Mouse (Mus musculus) cerebellum, adult 2 months (tissue): ENCODE measurements around the gene Ube2v1. TPM values are rescaled to one million over a fixed set of nuclear protein-coding genes. Genes with fewer than 3 reads are reported as not detected.

Experiments
- DNase-seq, 2 experiments: peaks; one replicate each; pipeline ENCODE4 v3.0.0; 2021
- H3K27ac ChIP-seq: fragments of 200-500 bp; 2 replicates; pipeline ENCODE4 v1.5.1; 2012; ENCODE audit warnings: low read length, control low read depth, inconsistent platforms; ENCODE audit not compliant: insufficient read depth
- H3K27me3 ChIP-seq: fragments of 200-500 bp; 2 replicates; pipeline ENCODE4 v1.6.1; 2012; ENCODE audit warnings: inconsistent platforms, mild to moderate bottlenecking, low read length, moderate library complexity; ENCODE audit not compliant: control insufficient read depth, insufficient read depth
- H3K4me1 ChIP-seq: fragments of 200-500 bp; 2 replicates; pipeline ENCODE4 v1.6.1; 2011; ENCODE audit warnings: low read length; ENCODE audit not compliant: control insufficient read depth, insufficient read depth
- H3K4me3 ChIP-seq: fragments of 200-500 bp; replicated peaks from 2 replicates; pipeline ENCODE3; 2011; ENCODE audit warnings: mild to moderate bottlenecking, low read depth, low read length, control low read depth; ENCODE audit not compliant: insufficient read depth
- CTCF ChIP-seq: fragments of 200-500 bp; IDR thresholded peaks from 2 replicates; pipeline ENCODE4 v1.5.1; 2011; ENCODE audit warnings: low read depth, mild to moderate bottlenecking, control low read depth, low read length, moderate library complexity, borderline replicate concordance; ENCODE audit not compliant: insufficient read depth
- POLR2A ChIP-seq: fragments of 200-500 bp; IDR thresholded peaks from 2 replicates; pipeline ENCODE4 v1.6.1; 2011; ENCODE audit warnings: low read length, control low read depth, borderline replicate concordance; ENCODE audit not compliant: insufficient read depth
- WGBS: fragments of 180-500 bp; shearing (Covaris S2); methylation state at CpG from one replicate; pipeline ENCODE4 v1.1.7; 2018; 5-methylcytosine and 5-hydroxymethylcytosine counted together
- polyA plus RNA-seq: library from polyadenylated mRNA; depleted of rRNA; stranded (reverse); fragments of >200 nt; gene quantifications from 2 replicates; pipeline ENCODE4 v1.2.3, GENCODE M21; 2012; rRNA removed

Gene Ube2v1
- polyA plus RNA-seq = 195 and 219 TPM in 2 replicates

DNA sequence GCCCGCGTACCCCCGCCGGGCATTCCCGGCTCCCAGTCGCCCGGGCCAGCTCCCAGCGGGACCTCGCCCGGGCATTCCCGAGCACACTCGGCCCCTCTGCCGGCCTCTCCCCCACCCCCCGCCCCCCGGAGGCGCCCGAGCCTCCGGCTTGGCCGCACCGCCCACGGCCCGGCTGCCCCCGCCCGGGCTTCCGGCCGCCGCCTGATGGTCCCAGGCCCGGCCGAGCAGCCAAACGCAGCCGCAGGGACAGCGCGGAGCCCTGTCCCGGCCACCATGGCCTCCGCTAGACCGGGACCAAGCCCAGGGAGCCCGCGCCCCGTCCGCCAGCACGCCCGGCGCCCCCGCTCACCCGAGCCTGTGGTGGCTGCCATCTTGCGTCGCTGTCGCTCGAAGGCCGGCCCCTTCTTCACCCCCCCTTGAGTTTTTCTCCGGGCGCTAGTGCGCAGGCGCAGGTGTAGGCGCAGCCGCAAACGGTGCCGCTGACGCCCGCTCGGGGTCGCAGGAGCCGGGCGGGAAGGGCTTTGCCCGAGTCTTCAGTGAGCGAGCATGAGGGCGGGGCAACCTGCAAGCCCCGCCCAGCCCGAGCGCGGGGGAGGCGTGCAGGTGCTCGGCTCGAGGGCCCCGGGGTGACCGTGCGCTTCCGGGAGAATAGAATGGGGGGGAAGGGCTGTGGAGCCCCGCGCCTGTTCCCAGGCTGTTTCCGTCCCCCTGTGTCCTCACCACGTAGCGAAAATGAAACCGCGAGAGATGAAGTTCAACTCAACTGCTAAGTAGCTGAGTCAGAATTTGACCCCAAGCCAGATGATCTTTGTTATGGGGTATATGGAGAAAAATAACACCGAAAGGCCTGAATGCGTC, at the start of gene Ube2v1:
TSS of gene Ube2v1 (minus strand) at position 505 of the 858 bp plus-strand sequence.
- TF ChIP-seq CTCF (no peak), POLR2A (peak; percentile 68; the same call in 1 of the 2 replicates)
- H3K4me1 ChIP-seq = peaks cover 34% of the 10 kb centered on the region
- H3K27ac ChIP-seq = peak within 1 kb of the TSS; percentile 96
- DNase-seq = peak; percentile 98
- WGBS = 2% methylated on average over 84 of the region's 87 CpGs
- H3K4me3 ChIP-seq = peak within 1 kb of the TSS; percentile 74
- H3K27me3 ChIP-seq = no peaks in the 10 kb centered on the region

DNA sequence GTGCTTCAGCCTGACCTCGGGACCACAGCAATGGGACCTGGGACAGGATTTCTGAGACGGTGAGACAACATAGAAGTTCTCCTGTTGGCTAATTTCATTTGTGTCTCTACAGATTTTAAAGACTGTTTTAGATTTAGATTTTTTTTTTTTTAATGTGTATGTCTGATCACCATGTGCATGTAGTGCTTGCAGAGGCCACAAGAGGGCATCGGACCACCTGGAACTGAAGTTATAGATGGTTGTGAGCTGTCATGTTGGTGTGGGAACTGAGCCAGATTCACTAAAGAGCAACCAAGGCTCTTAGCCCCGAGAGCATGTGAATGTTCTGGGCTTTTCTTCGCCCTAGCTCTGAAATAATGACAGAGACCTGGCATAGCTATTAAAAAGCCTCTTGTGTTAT, 48.8 kb upstream of the Ube2v1 start:
- DNase-seq = no peak
- no peaks in the 10 kb centered on the region for H3K27me3 ChIP-seq
- H3K4me3 ChIP-seq = no peak overlapping the region
- no peak overlapping the region for H3K27ac ChIP-seq
- 48% methylated on average over 5 of the region's 5 CpGs for WGBS
- H3K4me1 ChIP-seq = no peaks in the 10 kb centered on the region
- TF ChIP-seq CTCF = peak; percentile 57; the same call in 1 of the 2 replicates
- TF ChIP-seq POLR2A = no peak

DNA sequence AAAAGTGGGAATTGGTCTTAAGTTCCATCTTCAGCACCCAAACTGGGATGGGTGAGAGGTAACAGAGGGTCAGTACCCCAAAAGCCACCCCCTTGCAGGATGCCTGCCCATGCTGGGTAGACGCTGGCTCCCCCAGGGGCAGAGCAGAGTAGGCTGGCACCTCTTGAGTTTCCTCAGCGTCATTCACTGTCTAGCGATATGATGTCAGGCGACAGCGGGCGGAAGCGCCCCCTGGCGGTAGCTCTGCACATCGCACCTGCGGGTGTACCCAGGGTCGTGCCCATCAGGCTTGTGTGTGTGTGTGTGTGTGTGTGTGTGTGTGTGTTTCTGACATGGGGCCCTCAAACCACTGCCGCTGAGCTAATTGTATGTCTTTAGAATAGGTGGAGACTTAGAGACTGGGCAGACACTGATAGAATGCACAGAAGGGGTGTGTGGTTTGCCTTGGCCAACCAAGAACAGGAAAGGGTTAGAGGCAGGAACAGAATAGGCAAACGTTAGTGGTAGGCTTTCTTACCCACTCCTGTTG, 48.1 kb upstream of the Ube2v1 start:
- WGBS = 3% methylated on average over 13 of the region's 13 CpGs
- no peaks in the 10 kb centered on the region for H3K27me3 ChIP-seq
- DNase-seq = peak; percentile 71 to 79
- no peak overlapping the region for H3K27ac ChIP-seq
- H3K4me1 ChIP-seq = no peaks in the 10 kb centered on the region
- H3K4me3 ChIP-seq = no peak overlapping the region
- TF ChIP-seq CTCF (peak; percentile 93), POLR2A (no peak)

DNA sequence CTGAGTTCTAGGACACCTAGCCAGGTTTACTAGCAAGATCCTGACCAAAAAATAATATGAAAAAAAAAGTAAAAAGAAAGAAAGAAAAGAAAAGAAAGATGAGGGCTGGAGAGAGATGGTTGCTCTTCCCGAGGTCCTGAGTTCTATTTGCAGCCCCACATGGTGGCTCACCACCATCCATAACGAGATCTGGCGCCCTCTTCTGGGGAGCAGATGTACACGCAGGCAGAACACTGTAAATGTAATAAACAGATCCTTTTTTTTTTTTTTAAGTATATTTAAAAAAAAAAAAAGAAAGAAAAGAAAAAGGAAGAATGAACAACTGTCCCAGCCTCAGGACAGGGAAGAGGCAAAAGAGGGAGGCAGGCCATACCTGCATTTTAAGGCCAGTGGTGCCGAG, 46.7 kb upstream of the Ube2v1 start:
- no peak for DNase-seq
- 52% methylated on average over 5 of the region's 5 CpGs for WGBS
- H3K4me3 ChIP-seq = no peak overlapping the region
- no peak overlapping the region for H3K27ac ChIP-seq
- no peaks in the 10 kb centered on the region for H3K4me1 ChIP-seq
- no peaks in the 10 kb centered on the region for H3K27me3 ChIP-seq
- TF ChIP-seq CTCF = peak; percentile 29; the same call in 1 of the 2 replicates
- TF ChIP-seq POLR2A = no peak

DNA sequence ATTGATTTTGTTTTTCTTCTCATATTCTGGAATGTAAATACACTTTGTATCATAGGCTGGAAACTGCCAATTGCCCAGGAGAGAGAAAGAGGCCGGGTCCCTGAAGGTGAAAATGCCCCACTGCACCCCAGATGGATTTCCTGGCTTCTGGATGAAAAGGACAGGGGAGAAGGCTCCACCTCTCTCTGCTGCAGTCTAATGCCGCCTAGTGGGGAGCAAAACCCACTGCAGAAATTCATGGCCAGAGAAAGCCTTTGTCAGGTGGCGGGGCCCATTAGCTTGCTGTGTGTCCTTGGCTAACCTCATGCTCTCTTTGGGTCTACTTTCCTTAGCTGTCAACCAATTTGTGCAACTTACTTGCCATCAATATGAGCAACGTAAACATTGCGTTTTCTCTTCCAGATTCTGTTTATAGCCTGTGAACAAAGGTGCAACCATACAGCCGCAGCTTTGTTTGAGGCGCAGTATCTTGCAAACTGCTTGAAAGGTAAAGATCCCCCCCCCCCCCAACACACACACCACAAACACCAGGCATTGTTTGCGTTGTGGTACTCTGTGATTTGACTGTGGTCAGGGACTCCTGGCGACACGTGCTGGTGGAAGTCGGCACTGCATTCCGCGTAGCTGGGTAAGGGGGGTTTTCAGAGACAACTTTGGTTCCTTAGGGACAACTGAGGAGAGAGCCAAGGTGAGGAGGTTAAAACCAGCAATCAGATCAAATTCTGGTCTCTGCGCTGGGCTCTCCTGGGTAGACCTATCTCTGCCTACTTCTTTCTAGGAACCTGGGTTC, 43.4 kb upstream of the Ube2v1 start:
- Histone ChIP-seq H3K27ac (no peak overlapping the region), H3K27me3 (no peaks in the 10 kb centered on the region), H3K4me1 (no peaks in the 10 kb centered on the region), H3K4me3 (no peak overlapping the region)
- 46% methylated on average over 14 of the region's 14 CpGs for WGBS
- TF ChIP-seq CTCF (peak; percentile 42; the same call in 1 of the 2 replicates), POLR2A (no peak)
- DNase-seq = no peak

DNA sequence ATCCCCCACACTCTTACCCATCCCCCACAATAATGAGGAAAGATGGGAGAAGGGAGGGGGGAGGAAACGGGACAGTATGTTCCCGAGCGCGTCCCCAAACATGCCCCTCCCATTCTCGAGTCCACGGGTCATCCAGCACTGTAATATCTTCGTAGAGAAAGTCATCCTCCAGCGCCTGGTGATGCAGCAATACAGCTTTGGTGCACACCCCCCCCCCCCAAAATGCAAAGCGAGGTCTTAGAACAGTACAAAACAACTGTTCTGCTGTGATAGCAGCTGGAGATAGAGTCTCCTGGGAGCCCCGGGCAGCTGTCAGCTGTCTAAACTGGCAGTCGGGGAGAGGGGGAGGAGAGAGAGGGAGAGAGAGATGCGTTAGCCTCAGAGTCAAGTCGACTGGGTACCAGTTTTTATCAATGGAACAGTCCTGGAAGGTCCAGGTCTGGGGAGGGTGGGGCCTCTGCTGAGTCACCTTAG, 40.4 kb upstream of the Ube2v1 start:
- 24% methylated on average over 13 of the region's 13 CpGs for WGBS
- Histone ChIP-seq H3K4me3 (no peak overlapping the region), H3K27me3 (no peaks in the 10 kb centered on the region), H3K27ac (no peak overlapping the region), H3K4me1 (no peaks in the 10 kb centered on the region)
- TF ChIP-seq CTCF (no peak), POLR2A (no peak)
- DNase-seq = no peak

DNA sequence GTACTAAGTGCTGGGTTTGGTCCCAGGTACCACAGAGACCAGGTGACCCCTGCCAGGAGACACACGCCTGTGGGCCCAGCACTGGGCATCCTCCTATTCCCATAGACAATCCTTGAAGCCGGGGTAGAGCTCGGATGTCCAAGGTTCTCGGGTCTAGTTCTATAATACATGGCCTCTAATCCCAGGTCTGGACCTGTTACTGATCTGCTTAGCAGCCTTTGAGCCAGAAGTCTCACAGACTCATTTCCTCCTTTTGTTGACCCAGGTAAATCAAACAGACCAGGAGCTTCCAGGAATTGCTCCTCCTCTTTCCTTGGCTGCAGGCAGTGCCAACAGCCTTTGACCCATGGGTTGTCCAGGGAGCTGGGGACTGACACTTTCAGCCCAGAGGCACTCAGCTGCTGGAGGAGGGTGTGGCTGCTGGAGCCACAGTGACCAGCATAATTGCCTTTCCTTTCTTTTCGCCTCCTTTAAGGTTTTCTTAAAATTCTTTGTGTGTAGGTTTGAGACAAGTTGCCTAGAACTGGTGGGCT, 39.3 kb upstream of the Ube2v1 start:
- DNase-seq = no peak
- WGBS = 89% methylated on average over 5 of the region's 5 CpGs

More for the DNA sequence above, 39.3 kb upstream of the Ube2v1 start:
- Histone ChIP-seq H3K4me1 (no peaks in the 10 kb centered on the region), H3K27me3 (no peaks in the 10 kb centered on the region), H3K4me3 (no peak overlapping the region), H3K27ac (no peak overlapping the region)
- TF ChIP-seq CTCF = no peak
- TF ChIP-seq POLR2A = no peak
